Comparison of ENCODE assay signal across 14 mouse cellular contexts in the genomic region with DNA sequence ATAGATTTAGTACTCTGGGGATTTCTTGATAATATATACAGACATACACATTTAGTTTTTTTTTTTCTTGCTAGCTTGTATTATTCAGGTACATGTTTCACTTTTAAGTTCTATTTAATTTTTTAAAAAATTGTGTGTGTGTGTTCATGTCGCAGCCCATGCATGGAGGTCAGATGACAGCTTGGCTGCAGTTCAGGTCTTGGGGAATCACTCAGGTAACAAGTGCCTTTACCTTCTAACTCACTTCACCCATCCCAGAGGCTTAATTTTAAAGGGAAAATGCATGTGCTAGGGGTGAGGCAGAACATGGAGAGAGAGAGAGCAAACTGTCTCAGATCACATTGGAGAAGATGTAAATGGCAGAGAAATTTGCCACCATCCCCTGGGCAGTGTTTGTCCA. TPM values are rescaled to one million over a fixed set of nuclear protein-coding genes. Genes with fewer than 3 reads are reported as not detected.
"Had no signal": no experiment of that assay in that cellular context is flagged by ENCODE, and none has a peak within 500 bp of the region (broad histone marks: within the 10 kb centered on the region; RNA-seq: fewer than 3 reads in every experiment).

No protein-coding gene starts in this region.

- ATAC-seq: lung, postnatal 0 days; midbrain, embryonic 13.5 days; midbrain, embryonic 15.5 days had no signal

- DNase-seq: lung, adult 2 months; lung, postnatal 14 days; lung, postnatal 36 days; right cerebral cortex, postnatal 14 days; thymus, adult 2 months; thymus, postnatal 25 days; thymus, postnatal 4 days had no signal

RNA-seq across cellular contexts. Expression of a gene that starts 2.2 kb away (rescaled TPM):
- total RNA-seq: megakaryocyte progenitor cell, adult 5-6 weeks; midbrain, postnatal 0 days; monocyte, adult 5-6 weeks; neutrophil, adult 5-6 weeks had no signal
